Mouse (Mus musculus) brain, embryonic 14.5 days (tissue): Measurements from ENCODE around the gene Iglon5.

Source experiments
- CTCF ChIP-seq: fragments of 200-500 bp; IDR thresholded peaks from 2 replicates; pipeline ENCODE4 v1.5.1; 2012; ENCODE audit warnings: inconsistent platforms, mild to moderate bottlenecking, moderate library complexity, borderline replicate concordance; ENCODE audit not compliant: insufficient read depth, insufficient read length; ENCODE audit errors: extremely low read depth
- POLR2A ChIP-seq: fragments of 200-500 bp; IDR thresholded peaks from 2 replicates; pipeline ENCODE4 v1.6.1; 2012; ENCODE audit warnings: mild to moderate bottlenecking, inconsistent platforms, borderline replicate concordance; ENCODE audit not compliant: poor library complexity, insufficient read depth, insufficient read length, severe bottlenecking; ENCODE audit errors: extremely low read depth

GRCm38 (mm10) chr7:43453599-43454355 lies 36.1 kb downstream of the Iglon5 start:
- TF ChIP-seq CTCF (no peak), POLR2A (no peak)
